Mouse (Mus musculus) neutrophil, adult 5-6 weeks (primary cell): ENCODE data around the gene Map2k3. TPM values are rescaled to one million over a fixed set of nuclear protein-coding genes. Genes with fewer than 3 reads are reported as not detected.

Experiments
- ATAC-seq: fragments of 151-379, 151-347 bp; 2 replicates; pipeline ENCODE4 v1.8.0; 2017; ENCODE audit warnings: mild to moderate bottlenecking, moderate TSS enrichment; ENCODE audit not compliant: insufficient number of reproducible peaks, poor library complexity, low FRiP score, severe bottlenecking; ENCODE audit errors: extremely low read depth
- total RNA-seq: library from RNA; stranded (forward); fragments of 200-1000 nt; gene quantifications from 2 replicates; pipeline ENCODE4 v1.2.3, GENCODE M21; 2017

Map2k3 gene
- total RNA-seq, 1 experiment from 2014 or later = 49.0 TPM

DNA sequence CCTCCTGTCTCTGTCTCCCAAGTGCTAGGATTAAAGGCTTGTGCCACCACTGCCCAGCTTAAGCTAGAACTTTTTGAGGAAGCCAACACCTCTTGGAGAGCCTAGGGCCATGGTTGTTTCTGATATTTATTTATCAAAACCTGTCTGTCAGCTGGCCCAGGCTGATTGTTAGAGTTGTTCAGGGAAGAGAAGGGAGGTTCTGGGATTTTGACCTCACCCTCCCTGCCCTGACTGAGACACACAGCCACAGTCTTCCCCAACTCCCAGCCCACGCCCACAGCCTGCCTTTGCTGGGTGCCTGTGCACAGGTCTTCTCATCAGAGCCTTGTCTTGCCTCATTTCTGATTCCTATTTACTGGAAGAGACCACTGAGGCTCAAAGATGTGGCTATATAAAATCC, 9.6 kb upstream of the Map2k3 start:
- no peak for ATAC-seq

DNA sequence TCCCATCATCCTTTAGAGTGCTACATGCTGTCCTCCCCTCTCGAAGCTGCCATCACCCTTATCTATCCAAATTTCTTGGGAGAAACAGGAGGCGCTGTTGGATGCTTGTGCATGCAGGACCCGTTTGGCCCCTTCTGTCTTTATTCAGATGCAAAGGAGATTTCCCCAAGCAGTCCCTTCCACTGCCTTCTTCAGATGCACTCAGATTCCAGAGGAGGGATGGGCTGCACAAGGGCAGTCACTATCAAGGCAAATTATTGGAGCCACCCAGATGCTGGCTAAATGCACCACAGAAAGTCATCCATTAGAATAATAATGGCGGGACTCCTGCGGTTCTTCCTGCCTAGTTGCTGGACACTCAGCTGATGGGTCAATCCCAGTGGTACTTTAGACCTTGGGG, 8.9 kb upstream of the Map2k3 start:
- ATAC-seq = no peak

DNA sequence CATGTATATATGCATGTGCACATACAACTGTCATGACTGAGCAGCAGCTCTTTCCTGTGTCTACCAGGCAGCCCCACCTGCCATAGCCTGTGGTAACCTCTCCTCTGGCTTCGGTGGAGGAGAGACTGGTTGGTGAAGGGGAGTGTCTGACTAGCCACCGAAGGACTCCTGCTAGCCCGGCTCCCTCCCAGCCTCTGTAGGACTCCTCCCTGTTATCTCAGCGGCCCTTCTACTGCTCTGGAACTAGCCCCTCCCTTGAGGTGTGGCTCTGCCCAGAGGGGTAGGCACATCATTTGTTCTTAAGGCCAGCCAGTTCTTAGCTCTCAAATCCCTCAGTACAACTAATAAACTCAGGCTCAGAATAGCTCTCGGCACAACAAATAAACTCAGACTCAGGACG, 7.3 kb upstream of the Map2k3 start:
- no peak for ATAC-seq

DNA sequence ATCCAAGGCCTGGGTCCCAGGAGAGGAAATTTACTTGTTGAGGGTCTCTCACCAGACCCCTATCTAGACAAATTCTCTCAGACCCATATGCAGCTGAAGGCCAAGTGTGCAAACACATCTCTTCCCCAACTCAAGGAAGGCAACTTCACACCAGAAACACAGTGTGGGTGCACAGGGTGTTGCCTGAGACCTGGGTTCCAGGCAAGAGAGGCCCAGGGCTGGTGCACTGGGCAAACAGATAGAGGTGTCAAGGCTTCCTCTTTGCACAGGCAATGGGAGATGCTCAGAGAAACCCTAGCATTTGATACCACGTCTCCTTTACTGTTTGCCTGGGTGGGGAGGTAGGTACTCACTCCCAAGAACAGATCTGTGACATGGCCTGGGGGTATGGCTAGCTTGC, 6.9 kb upstream of the Map2k3 start:
- ATAC-seq = no peak

DNA sequence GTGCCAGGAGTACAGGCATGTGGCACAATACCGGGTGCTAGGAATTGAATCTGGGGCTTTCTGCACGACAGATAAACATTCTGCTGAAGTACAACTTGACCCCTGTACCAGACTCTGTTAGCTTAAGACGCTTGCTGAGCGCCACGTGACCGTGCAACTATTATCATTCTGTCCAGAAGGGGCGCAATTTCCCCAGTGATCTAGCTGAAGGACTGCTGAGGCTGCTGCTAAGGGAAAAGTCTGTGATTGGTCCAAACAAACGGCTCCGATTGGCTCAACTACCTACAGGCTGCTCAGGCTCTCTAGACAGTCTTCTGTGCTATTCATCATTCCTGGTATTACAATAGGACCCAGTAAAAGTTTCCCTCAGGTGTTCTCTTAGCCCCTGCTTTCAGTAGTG, 4.6 kb upstream of the Map2k3 start:
- peak; percentile 73 for ATAC-seq

DNA sequence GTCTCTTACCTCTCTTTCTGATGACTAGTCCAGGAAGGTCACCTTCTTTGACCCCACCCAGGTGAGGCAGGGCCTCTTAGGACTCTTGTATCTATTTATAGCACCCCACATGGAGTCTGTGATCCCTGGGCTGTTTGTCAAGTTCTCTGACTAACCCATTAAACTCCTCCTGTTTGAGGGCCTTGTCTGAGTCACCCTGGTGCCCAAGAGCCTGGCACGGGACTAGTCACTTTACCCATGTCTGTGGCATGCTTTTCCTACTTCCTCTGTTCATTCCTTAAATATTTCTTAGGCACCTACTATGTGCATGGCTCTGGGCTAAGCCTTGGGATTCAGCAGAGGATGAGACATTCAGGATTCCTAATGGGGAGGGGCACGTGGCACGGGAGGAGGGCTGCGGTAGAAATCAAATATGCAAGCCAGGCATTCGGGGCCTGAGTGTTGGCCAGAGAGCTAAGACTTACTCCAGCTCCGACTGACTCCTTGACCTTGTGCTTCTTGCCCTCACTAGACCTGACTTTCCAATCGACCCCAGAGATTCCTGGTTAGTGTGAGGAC, 1.0 kb upstream of the Map2k3 start:
- ATAC-seq = no peak

DNA sequence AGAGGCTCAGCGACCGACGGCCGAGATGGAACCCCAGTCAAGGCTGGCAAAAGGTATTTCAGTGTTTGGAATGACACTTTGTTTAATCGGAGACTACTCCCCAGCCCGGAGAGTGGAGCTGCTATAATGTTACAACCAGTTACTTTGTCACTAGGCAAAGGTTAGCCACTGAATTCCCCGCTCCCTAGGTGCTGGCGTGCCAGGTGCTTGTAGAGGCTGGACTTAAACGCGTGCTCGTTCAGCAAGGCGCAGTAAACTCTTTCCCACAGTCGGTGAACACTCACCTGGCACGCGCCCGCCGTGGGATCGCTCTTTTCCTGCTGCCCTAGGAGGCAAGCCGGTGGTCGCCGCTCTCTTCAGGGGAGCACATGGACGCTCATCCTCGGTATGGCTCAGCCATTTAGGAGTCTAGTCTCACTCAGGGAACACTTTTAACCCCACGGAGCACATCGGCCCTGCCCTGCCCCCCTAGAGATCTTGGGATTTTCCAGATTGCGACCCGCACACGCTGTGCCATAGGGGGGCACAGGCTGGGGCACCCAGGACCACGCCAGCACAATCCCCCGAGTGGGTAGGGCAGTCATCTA, 458 bp upstream of the Map2k3 start:
- no peak for ATAC-seq

DNA sequence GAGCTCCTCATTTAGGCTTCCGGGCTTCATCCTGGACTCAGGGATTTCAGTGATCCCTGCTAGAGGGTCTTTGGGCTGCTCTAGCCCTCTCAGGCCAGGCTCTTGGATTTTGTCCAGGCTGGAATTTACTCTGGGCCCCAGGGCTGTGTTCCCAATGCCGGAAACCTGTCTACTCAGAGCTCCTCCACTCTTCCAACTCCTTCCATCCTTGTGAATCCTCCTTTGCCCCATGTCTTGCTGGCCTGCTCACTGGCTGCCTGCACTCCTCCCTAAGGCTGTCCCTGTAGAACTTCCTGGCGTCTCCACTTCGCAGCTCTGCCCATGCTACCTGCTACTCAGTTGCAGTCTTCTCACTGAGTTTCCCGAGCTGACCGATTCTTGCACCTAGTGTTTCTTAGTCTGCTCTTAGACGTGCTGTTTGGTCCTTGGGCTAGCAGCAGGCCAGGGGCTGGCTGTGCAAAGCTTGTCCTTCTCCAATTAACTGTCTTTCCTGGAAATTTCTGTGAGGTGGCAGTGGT, 729 bp downstream of the Map2k3 start:
- ATAC-seq = no peak

DNA sequence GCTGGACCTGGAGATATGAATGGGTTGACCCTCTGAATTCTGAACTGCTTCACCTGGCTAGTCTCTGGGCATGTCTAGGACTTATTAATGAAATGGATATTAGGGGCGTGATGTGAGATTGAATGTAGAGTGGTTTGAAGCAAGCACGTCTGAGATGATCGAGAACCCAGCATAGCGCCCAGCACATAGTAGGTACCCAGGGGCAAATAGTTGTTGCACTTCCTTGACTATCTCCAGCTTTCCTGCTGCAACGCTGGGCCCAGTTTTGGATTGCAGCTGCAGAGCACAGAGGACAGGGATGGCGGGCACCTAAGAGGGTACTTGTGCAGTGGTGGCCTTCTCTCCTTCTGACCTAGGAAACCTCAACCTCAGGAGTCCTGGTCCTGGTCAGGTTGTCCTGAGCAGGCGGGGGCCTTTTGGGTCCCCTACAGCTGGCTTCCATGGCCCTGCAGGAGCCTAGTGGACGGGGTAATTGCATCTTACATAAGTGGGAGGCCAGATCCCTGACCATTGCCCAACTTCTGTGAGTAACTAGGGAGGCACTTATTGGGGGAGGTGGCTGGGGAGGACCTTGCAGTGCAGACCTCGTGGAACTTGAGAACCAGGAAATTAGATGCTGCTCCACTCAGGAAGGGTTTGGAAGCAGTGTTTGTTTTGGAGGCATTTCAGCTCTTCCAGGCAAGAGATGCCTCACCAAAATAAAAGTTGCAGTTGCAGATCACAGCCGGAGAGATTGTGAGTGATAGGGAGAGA, 1.5 kb downstream of the Map2k3 start:
- no peak for ATAC-seq

DNA sequence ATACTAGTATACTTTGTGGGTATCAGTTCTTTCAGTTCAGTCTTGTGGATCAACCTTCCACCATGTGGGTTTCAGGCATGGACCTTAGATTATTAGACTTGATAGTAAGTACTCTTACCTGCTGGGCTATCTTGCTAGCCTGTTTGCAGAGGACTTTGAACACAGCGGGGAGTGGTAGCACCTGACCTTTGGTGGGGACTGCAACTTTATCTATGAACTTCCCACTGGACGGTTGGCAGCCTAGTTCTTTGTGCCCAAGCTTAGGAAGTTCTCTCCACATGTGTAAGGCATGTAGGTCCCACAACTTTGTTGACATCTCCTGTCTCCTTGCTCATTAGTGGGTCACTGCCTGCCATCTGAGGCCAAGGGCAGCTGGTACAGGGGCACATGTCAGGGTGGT, 3.0 kb downstream of the Map2k3 start:
- ATAC-seq = no peak

DNA sequence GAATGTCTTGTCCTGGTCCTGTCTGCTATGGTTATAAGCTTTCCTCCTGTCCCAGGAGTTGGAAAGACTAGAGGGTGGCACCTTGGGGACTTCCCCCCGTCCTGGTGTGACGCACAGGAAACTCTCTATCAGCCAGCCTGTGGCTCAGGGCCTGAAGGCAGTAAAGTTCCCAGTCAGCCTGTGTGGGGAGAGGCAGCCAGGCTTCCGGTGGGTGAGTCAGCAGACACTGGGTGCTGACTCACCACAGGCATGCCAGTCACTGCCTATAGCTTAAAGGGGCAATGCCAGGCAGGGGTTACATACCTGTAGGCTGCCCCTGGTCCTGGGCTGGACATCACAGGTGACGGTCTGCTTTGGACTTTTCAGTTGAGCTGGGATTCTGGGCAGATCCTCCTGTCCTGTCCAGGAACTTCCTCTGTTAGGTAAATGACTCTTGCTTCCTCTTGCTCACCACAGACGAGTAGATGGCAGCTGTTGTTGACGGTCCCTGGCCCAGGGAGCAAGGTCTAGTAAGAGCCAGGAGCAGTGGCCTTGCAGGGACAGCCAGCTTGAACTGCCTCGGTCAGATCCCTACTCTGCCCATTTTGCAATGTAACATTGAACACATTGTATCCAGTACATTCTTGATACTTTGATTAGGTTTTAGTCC, 3.6 kb downstream of the Map2k3 start:
- ATAC-seq = peak; percentile 52

DNA sequence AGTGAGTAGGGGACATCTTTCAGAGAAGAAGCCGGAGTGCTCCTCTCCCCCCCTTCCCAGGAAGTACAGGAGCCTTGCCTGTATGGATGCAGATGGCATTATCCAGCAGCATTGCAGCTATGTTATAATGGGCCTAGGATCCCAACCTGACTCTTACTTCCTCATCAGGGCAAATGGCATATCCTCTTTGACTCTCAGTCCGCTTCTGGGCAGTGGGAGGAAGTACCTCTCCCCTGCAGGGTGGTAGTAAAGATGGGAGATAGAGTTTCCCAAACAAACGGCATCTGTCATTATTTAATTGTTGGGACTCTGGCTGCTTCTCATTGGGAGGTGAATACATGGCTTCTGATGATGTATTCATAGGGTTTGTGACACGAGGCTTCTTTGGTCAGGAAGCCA, 4.1 kb downstream of the Map2k3 start:
- ATAC-seq = no peak

DNA sequence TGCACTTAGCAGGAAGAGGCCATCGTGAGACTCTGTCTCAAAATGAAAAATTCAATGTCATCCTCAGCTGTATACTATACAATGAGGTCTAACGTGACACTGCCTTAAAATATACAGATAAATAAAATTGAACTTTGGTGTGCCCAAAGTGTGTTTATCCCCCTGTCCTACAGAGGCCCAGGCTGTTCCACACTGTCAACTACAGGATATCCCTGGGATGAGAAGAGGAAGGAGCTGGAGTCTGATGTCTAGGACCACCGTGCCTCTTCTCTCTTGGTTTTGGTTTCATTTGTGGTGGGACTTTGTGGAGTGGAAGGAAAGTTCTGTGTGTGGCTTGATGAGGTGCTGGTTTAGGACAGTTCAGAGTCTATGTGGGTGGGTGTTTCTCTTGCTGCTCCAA, 5.8 kb downstream of the Map2k3 start:
- no peak for ATAC-seq

DNA sequence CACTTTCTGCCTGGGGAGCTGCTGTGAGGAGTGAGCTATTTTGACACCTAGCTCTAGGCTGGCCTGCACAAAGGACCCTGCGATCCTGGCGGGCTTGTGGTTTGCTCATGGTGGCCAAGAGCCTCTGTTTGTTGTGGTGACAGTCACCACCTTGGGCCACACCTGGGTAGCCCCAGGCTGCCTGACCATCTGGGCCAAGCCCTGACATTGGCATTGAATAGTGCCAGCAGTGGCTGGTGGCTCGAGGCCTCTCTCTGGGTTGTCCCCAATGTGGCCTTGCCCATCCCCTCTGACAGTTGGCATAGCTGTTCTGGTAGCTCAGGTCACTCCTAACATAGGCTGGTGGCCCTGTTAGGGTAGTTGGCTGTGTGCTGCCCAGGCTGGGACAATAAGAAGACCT, 7.7 kb downstream of the Map2k3 start:
- no peak for ATAC-seq

DNA sequence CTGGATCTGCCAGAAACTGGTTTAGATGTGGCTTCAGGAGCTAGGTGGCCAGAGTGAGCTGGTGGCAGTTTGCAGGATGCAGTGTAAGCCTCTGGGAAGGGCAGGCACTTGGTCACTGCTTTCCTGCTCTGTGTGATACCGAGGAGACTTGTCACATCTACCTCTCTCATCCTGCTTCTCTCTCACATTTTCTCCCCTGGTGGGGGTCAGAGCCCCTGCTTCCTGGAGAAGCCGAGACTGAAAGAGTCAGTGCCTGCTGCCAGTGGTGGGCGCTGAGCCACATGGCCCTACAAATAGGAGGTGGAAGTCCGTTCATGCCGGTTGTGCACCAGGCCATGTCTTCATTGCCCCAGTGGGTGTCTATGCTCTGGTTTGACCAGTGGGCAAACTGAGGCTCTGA, 8.7 kb downstream of the Map2k3 start:
- no peak for ATAC-seq

DNA sequence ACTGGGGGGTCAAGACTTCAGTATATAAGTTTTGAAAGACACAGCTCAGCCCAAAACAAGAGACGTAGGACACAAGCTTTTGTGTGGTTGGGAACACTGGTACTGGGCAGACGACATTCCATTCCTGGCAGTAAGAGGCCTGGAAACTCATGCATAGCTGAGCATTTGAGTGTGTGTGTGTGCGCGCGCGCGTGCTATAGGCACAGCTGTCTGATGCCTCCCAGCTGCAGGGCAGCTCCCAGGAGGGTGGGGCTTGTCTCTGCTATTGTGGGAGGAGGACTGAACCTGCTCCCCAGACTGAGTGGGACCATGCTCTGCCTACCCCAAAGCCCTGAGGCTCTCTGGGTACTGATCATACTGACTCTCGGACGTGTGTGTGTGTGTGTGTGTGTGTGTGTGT, 9.5 kb downstream of the Map2k3 start:
- no peak for ATAC-seq

DNA sequence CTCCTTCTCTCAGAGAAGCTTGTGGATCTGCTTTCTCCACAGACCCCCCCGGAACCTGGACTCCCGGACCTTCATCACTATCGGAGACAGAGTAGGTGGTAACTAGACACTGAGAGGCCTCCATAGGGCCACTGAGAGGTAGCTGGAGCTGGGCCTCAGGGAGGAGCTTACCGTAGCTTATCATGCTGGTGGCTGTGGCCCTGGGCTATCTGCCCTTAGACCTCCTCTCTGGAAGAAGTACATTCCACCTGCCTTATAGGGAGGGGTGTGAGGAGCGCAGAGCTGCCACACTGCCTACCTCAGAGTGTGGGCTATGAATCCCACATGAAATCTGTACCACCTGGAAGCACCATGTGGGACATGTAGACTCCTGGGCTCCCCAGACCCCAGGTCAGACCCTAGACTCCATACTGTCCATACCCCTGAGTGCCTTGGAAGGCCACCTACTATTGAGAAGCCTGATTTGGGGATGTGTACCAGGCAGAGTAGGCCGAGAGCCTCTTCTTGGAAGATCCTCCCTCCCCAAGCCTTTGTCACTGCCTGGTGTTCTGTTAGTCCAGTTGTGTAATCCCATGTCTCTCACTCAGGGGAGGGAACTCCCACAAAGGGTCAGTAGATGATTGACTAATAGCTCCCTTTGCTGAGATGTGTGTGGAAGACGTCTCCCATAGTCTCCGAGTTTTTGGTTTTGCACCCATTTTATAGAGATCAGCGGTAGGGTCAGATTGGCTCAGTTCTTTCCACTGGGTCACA, 10.6 kb downstream of the Map2k3 start:
- ATAC-seq = no peak

DNA sequence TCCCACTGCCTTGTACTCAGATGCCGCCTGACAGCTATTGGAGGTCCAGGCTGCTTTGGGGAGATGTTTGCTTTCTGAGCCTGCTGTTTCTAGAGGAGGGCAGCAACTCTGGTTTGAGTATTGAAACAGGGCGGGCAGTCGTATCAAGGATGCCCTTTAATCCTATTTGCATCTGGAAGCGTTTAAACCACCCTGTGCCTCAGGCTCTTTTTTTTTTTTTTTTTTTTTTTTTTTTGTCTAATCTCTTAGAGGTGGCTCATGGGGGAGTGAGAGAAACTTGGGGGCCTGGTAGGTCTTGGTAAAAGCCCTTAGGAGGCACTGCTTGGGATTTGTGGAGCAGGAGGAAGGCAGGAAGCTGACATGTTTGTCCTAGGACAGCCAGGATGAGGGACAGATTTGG, 13.2 kb downstream of the Map2k3 start:
- ATAC-seq = no peak

DNA sequence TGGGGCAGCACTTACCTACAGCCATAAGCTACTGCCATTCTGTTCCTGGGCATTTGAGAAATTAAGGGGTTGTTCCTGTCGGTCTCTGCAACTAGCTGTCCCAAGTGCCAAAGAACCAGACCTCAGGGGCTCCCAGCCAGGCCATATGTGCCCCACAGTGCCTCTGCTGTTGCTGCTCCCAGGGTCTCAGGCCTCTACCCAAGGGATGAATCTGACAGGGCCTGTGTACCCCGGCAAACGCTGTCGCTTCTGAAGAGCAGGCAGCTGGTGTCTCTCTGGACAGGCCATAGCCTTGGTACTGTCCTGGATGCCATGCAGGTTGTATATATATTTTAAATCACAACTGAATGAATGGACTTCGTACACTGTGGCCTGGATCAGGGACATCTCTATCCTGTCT, 20.1 kb downstream of the Map2k3 start:
- no peak for ATAC-seq
